Mouse (Mus musculus): ENCODE measurements around the gene Mylk3. TPM values are rescaled to one million over a fixed set of nuclear protein-coding genes. Genes with fewer than 3 reads are reported as not detected.

The Mylk3 gene
- polyA plus RNA-seq, 1 experiment from 2014 or later = 1.7 TPM

DNA sequence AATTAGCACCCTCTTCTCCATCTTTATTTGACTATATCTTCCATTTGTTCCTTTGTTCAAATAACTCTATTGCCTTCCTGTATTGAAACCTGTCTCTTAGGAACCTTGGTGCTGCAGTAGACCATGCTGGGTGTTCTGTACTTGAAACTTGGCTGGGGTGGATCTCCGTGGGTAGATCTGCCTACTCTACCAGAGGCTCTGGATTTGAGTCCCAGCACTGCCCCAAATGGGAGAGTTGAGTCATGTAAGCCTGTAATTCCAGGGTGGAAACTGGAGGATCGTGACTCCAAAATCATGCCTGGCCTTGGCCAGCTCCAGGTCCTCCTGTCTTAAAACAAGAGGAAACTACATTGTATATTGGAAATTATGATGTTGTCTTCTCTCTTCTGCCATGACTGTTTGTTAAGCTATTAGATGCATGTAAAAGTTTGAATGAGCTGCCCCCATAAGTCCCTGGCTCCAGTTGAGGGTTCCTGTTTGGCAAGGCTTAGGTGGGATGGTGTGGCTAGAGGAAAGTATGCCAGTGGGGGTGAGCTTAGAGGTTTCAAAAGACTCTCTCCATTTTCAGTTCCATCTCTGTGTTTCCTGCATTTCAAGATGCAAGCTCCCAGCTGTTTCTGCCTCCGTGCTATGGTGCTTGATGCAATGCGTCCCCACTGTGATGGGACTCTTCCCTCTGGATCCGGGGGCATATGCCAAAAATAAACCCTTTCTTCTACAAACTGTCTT is 14.2 kb downstream of the Mylk3 start:
- H3K27me3 ChIP-seq (ENCODE audit: insufficient read depth, low read length) = no peaks in the 10 kb centered on the region
- H3K36me3 ChIP-seq (ENCODE audit: insufficient read depth, low read length) = no peaks in the 10 kb centered on the region
- no peaks in the 10 kb centered on the region for H3K9me3 ChIP-seq (ENCODE audit: low read length)
- no peak for ATAC-seq (ENCODE audit: low FRiP score, low TSS enrichment)
- H3K4me2 ChIP-seq (replicated peaks; ENCODE audit: low read depth, low read length) = no peak overlapping the region
- H3K4me1 ChIP-seq (ENCODE audit: insufficient read depth, low read length) = peaks cover 16% of the 10 kb centered on the region
- H3K9ac ChIP-seq (replicated peaks; ENCODE audit: low read length) = no peak overlapping the region
- H3K4me3 ChIP-seq (ENCODE audit: low read length) = no peak overlapping the region
- no peak overlapping the region for H3K27ac ChIP-seq (ENCODE audit: low read length)
- WGBS = 89% methylated on average over 5 of the region's 5 CpGs

DNA sequence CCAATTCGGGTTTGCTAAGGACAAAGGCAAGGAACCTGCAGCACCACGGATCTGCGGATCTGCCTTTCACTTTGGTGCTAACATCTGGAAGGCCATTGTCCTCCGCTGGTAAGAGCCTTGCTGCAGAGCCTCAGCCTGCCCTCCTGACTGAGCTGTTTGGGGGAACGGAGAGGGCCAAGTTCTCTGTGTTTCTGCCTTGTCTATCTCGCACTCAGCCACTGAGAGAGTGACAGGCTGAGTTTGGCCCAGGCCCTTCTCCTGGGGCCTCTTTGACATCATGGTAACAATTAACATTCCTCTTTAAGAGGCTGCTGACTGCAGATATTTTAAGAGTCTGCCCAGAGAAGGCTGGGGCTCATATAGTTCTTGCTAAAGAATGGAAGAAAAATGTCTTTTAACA is 21.0 kb downstream of the Mylk3 start:
- H3K4me1 ChIP-seq (ENCODE audit: insufficient read depth, low read length) = peaks cover 19% of the 10 kb centered on the region
- H3K27me3 ChIP-seq (ENCODE audit: insufficient read depth, low read length) = no peaks in the 10 kb centered on the region
- 58% methylated on average over 6 of the region's 6 CpGs for WGBS
- H3K4me2 ChIP-seq (replicated peaks; ENCODE audit: low read depth, low read length) = no peak overlapping the region
- no peaks in the 10 kb centered on the region for H3K36me3 ChIP-seq (ENCODE audit: insufficient read depth, low read length)
- 0 out of 2 replicates have a peak overlapping the region, but pooled peaks have one; percentile 16 for H3K9ac ChIP-seq (replicated peaks; ENCODE audit: low read length)
- ATAC-seq (ENCODE audit: low FRiP score, low TSS enrichment) = no peak
- H3K4me3 ChIP-seq (ENCODE audit: low read length) = no peak overlapping the region
- no peaks in the 10 kb centered on the region for H3K9me3 ChIP-seq (ENCODE audit: low read length)
- peak overlapping the region; percentile 53; the same call in 1 of the 2 replicates for H3K27ac ChIP-seq (ENCODE audit: low read length)

DNA sequence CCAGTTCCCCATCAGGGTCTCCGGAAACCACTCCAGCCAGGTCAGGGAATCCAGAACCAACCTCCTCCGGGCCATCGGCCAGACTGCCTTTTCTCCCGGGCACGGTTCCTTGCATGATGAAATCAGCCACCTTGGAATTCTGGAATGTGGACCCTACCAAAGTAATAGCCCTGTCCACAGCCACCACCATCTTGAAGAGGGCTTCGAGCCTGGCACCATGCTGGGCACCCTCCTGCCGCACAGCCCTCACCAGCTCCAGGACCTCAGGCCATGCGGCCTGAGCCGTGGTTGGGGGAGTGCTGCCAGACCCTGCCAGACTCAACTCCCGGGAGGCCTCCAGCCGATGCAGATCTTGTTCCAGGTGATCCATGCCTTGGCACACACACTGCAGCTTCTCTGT is 21.5 kb downstream of the Mylk3 start:
- H3K9me3 ChIP-seq (ENCODE audit: low read length) = no peaks in the 10 kb centered on the region
- no peaks in the 10 kb centered on the region for H3K36me3 ChIP-seq (ENCODE audit: insufficient read depth, low read length)
- no peak overlapping the region for H3K9ac ChIP-seq (replicated peaks; ENCODE audit: low read length)
- peak; percentile 42; the same call in 1 of the 2 replicates for ATAC-seq (ENCODE audit: low FRiP score, low TSS enrichment)
- peak overlapping the region; percentile 58; the same call in 1 of the 2 replicates for H3K27ac ChIP-seq (ENCODE audit: low read length)
- H3K4me1 ChIP-seq (ENCODE audit: insufficient read depth, low read length) = peaks cover 19% of the 10 kb centered on the region
- H3K27me3 ChIP-seq (ENCODE audit: insufficient read depth, low read length) = no peaks in the 10 kb centered on the region
- no peak overlapping the region for H3K4me2 ChIP-seq (replicated peaks; ENCODE audit: low read depth, low read length)
- WGBS = 70% methylated on average over 11 of the region's 11 CpGs
- H3K4me3 ChIP-seq (ENCODE audit: low read length) = no peak overlapping the region

DNA sequence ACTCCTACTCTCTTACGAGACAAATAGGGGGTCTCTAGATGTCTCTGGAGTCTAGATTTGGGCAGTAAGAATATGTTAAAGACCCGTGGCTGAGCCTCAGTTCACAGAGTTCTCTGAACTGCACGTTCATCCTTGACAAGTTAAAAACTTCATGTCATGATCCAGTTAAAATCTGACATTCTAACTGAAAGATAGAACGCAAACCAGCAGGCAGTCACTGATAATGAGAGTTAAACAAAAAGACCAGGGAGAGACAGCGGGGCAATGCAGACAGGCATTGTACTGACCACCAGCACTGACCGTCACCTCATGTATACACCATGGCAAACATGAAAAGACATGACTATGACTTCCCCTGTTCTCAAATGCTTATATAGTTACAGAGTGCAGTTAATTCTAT is 22.7 kb downstream of the Mylk3 start:
- no peaks in the 10 kb centered on the region for H3K36me3 ChIP-seq (ENCODE audit: insufficient read depth, low read length)
- H3K4me2 ChIP-seq (replicated peaks; ENCODE audit: low read depth, low read length) = no peak overlapping the region
- no peak overlapping the region for H3K9ac ChIP-seq (replicated peaks; ENCODE audit: low read length)
- 81% methylated on average over 6 of the region's 6 CpGs for WGBS
- no peak for ATAC-seq (ENCODE audit: low FRiP score, low TSS enrichment)
- H3K27me3 ChIP-seq (ENCODE audit: insufficient read depth, low read length) = no peaks in the 10 kb centered on the region
- H3K4me1 ChIP-seq (ENCODE audit: insufficient read depth, low read length) = peaks cover 19% of the 10 kb centered on the region
- H3K9me3 ChIP-seq (ENCODE audit: low read length) = no peaks in the 10 kb centered on the region
- no peak overlapping the region for H3K4me3 ChIP-seq (ENCODE audit: low read length)
- H3K27ac ChIP-seq (ENCODE audit: low read length) = no peak overlapping the region

DNA sequence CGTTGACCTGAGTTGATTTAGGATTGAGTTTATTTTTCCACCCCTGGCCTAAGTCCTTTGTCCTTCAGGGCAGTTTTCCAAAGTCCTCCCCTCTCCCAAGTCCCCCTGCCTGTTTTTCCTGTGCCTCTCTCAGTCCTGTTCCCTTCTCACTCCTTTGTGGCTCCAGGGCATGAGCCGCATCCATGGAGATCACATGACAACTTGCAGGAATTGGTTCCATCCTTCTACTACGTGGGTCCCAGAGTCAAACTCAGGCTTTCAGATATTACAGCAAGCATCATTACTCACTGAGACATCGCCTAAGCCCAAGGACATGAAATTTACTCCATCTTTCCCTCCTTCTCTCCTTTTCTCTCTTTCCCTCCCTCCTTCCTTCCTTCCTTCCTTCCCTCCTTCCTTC is 23.9 kb downstream of the Mylk3 start:
- Histone ChIP-seq H3K27ac (ENCODE audit: low read length) (no peak overlapping the region), H3K4me1 (ENCODE audit: insufficient read depth, low read length) (peaks cover 14% of the 10 kb centered on the region), H3K4me3 (ENCODE audit: low read length) (no peak overlapping the region), H3K9me3 (ENCODE audit: low read length) (no peaks in the 10 kb centered on the region), H3K4me2 (replicated peaks; ENCODE audit: low read depth, low read length) (no peak overlapping the region), H3K9ac (replicated peaks; ENCODE audit: low read length) (no peak overlapping the region), H3K27me3 (ENCODE audit: insufficient read depth, low read length) (no peaks in the 10 kb centered on the region), H3K36me3 (ENCODE audit: insufficient read depth, low read length) (no peaks in the 10 kb centered on the region)
- WGBS = 62% methylated on average over 4 of the region's 4 CpGs
- no peak for ATAC-seq (ENCODE audit: low FRiP score, low TSS enrichment)

DNA sequence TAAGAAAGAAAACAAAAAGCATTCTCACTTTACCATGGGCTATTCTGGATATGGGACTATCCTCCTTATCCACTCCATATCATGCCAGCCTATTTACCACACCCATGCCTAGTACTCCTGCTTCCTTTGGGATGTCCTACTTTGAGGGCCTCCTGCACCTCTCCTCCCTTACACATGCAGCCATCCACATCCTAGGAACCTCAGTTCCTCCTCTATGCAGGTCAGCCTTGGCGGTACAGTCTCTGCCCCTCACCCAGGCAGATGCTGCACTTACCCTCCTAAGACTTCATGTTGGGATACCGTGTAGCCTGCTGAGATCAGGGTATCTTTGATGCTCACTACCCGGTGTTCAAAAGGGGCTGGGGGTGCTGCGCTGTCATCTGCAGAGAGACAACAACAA is 32.9 kb downstream of the Mylk3 start:
- H3K4me2 ChIP-seq (replicated peaks; ENCODE audit: low read depth, low read length) = no peak overlapping the region
- ATAC-seq (ENCODE audit: low FRiP score, low TSS enrichment) = no peak
- H3K27me3 ChIP-seq (ENCODE audit: insufficient read depth, low read length) = no peaks in the 10 kb centered on the region
- 75% methylated on average over 4 of the region's 4 CpGs for WGBS
- no peak overlapping the region for H3K27ac ChIP-seq (ENCODE audit: low read length)
- H3K36me3 ChIP-seq (ENCODE audit: insufficient read depth, low read length) = no peaks in the 10 kb centered on the region
- H3K4me1 ChIP-seq (ENCODE audit: insufficient read depth, low read length) = no peaks in the 10 kb centered on the region
- H3K9ac ChIP-seq (replicated peaks; ENCODE audit: low read length) = no peak overlapping the region
- no peaks in the 10 kb centered on the region for H3K9me3 ChIP-seq (ENCODE audit: low read length)
- no peak overlapping the region for H3K4me3 ChIP-seq (ENCODE audit: low read length)

DNA sequence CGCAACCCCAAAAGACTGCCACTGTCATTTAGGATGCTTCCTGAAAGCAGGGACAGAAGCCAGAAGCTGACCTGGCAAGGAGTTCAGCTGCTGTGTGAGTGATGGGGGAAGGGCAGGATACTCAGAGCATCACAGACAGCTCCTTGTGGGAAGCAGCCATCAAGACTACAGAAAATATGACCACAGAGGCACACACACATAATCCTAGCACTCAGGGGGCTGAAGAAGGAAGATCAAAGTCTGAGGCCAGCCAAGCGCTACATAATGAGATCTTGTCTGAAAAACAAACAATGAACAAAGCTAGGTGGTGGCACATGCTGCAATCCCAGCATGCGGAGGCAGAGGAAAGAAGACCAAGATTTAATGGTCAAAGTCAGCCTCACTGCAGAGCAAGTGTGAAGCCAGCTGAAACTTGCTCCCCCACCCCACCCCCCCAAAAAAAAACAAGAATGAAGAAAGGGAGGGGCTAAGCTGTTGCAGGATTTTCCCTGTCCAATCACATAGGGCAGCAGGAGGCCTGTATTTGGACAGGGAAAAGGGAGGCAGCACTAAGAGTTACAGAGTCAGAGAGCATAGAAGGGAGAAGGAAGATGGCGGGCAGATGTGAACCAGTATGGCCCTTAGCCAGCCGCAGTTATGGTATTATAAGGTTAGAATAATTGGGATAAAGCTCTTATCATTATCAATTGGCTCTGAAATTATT is 46.1 kb downstream of the Mylk3 start:
- H3K9me3 ChIP-seq (ENCODE audit: low read length) = no peaks in the 10 kb centered on the region
- H3K27me3 ChIP-seq (ENCODE audit: insufficient read depth, low read length) = no peaks in the 10 kb centered on the region
- H3K9ac ChIP-seq (replicated peaks; ENCODE audit: low read length) = no peak overlapping the region
- peak overlapping the region; percentile 63; the same call in 1 of the 2 replicates for H3K27ac ChIP-seq (ENCODE audit: low read length)
- H3K36me3 ChIP-seq (ENCODE audit: insufficient read depth, low read length) = no peaks in the 10 kb centered on the region
- H3K4me1 ChIP-seq (ENCODE audit: insufficient read depth, low read length) = peaks cover 7% of the 10 kb centered on the region
- peak; percentile 90 for ATAC-seq (ENCODE audit: low FRiP score, low TSS enrichment)
- no peak overlapping the region for H3K4me3 ChIP-seq (ENCODE audit: low read length)
- H3K4me2 ChIP-seq (replicated peaks; ENCODE audit: low read depth, low read length) = no peak overlapping the region
- 48% methylated on average over 5 of the region's 5 CpGs for WGBS

DNA sequence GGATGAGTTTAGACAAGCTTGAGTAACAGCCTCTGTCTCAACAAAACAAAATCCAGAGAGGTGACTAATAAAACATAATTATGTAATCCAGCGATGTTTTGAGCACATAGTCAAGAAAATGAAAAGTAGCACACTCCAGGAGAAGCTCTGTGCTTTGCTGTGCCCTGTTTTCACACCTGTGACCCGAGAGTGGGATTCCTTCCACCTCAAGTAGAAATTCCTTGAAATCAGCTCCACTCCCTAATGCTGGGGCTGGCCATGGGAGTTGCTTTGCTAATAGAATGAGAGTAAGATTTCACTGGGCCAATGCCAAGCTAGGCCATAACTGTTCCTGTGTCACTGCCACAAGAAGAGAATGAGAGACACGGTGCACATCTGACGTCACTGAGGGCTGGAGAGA is 48.5 kb downstream of the Mylk3 start:
- Histone ChIP-seq H3K4me2 (replicated peaks; ENCODE audit: low read depth, low read length) (no peak overlapping the region), H3K9me3 (ENCODE audit: low read length) (no peaks in the 10 kb centered on the region), H3K4me3 (ENCODE audit: low read length) (no peak overlapping the region), H3K27ac (ENCODE audit: low read length) (no peak overlapping the region), H3K36me3 (ENCODE audit: insufficient read depth, low read length) (no peaks in the 10 kb centered on the region), H3K9ac (replicated peaks; ENCODE audit: low read length) (no peak overlapping the region), H3K4me1 (ENCODE audit: insufficient read depth, low read length) (peaks cover 7% of the 10 kb centered on the region), H3K27me3 (ENCODE audit: insufficient read depth, low read length) (no peaks in the 10 kb centered on the region)
- ATAC-seq (ENCODE audit: low FRiP score, low TSS enrichment) = no peak
- WGBS = 48% methylated on average over 4 of the region's 4 CpGs

DNA sequence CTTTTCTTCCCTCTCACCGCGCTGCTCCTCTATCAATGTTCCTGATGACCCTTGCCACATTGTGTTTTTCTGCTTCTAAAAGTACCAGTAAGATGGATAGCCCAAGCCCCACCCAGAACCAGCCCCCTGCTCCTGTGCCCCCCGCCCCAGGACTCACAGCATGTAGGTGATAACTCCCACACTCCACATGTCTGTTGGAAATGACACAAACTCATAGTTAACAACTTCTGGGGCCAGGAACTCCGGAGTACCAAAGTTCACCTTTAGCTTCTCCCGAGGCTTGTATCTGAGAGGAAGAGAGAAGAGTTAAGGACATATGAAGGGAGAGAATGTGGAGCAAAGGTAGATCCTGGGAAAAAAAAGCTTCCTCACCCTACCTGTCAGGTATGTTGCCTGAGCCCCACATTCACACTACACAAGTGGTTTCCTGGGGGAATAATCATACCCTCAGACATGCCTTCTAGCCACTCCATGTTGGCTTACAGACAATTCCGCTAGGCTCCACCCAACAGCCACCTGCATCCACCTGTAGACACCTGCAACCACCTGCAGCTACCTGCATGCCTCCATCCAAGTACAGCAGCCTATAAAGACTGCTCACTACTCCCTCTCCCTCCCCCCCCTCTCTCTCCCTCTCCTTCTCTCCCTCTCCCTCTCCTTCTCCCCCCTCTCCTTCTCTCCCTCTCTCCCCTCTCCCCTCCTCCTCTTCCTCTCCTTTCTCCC is 49.8 kb downstream of the Mylk3 start:
- no peak for ATAC-seq (ENCODE audit: low FRiP score, low TSS enrichment)
- no peaks in the 10 kb centered on the region for H3K36me3 ChIP-seq (ENCODE audit: insufficient read depth, low read length)
- WGBS = 67% methylated on average over 6 of the region's 6 CpGs
- H3K4me1 ChIP-seq (ENCODE audit: insufficient read depth, low read length) = peaks cover 7% of the 10 kb centered on the region
- no peak overlapping the region for H3K9ac ChIP-seq (replicated peaks; ENCODE audit: low read length)
- H3K9me3 ChIP-seq (ENCODE audit: low read length) = no peaks in the 10 kb centered on the region
- no peak overlapping the region for H3K4me2 ChIP-seq (replicated peaks; ENCODE audit: low read depth, low read length)
- no peaks in the 10 kb centered on the region for H3K27me3 ChIP-seq (ENCODE audit: insufficient read depth, low read length)
- H3K4me3 ChIP-seq (ENCODE audit: low read length) = no peak overlapping the region
- H3K27ac ChIP-seq (ENCODE audit: low read length) = no peak overlapping the region

DNA sequence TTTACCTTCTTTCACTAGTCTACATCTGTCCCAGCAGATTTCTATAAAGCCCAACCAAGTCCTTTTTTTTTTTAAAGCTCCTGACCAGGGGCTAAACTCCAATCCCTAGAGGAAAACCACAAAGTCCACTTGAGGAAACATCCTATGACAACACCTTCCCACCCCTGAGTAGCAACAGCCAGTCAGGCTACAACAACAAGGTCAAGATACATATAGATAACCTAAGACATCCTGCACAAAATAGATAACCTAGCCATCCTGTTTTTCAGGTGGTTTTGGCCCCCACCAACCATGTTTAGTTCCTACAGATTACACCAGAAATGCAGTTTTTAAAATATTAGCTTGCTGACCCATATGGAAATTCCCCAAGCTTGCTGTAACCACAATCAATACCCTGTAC is 51.0 kb downstream of the Mylk3 start:
- Histone ChIP-seq H3K9ac (replicated peaks; ENCODE audit: low read length) (no peak overlapping the region), H3K4me2 (replicated peaks; ENCODE audit: low read depth, low read length) (no peak overlapping the region), H3K4me3 (ENCODE audit: low read length) (no peak overlapping the region), H3K9me3 (ENCODE audit: low read length) (no peaks in the 10 kb centered on the region), H3K4me1 (ENCODE audit: insufficient read depth, low read length) (peaks cover 6% of the 10 kb centered on the region; the same call in 1 of the 2 replicates), H3K27ac (ENCODE audit: low read length) (no peak overlapping the region), H3K27me3 (ENCODE audit: insufficient read depth, low read length) (no peaks in the 10 kb centered on the region), H3K36me3 (ENCODE audit: insufficient read depth, low read length) (no peaks in the 10 kb centered on the region)
- no peak for ATAC-seq (ENCODE audit: low FRiP score, low TSS enrichment)
